Mouse (Mus musculus): ENCODE measurements around the gene Slc9b1.

The Slc9b1 gene

DNA sequence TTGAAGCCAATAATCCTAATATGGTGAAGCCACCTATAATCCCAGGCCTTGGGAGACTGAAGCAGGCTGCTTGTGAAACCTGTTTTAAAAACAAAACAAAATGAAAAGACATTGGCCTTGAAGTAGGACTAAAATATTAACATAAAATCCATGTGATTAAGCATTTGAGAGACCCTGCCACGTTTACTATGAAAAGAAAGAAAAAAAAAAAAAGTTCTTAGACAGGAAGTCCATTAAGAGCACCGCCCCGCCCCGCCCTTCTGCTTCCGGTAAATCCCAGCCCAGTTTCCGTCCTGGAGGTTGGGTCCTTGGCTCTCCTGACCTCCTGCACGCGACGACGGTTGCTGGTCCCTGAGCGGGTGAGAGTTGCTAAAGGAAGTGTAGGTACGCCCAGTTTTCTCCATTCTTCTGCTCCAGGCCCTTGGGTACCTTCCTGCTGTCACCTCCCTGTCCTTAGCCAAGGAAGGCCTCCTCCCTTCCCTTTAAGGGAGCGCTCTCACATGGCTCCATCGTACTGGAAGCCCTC, at the start of gene Slc9b1:
Gene Slc9b1 (plus strand): TSS at position 291 of the 526 bp plus-strand sequence.
- peak; percentile 85 for DNase-seq (ENCODE audit: low read depth, low spot score)

DNA sequence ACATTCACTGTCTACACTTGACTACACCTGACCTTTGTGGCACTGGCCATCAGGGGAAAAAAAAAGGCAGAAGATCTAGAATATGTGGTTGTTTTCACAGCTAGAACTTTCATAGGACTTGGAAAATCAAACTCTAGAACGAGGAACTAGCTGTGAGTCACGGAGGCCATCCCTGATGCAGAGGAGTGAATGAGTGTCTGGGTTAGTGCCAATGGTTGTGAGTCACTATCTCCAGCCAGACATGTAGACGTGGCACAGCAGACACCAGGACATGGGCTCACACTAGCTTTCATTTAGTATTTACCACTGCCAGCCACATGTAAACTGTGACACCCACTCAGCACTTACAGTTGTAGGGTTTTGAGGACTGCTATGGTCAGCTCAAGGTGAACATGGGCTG, 49.3 kb upstream of the Slc9b1 start:
- no peak for DNase-seq (ENCODE audit: low read depth, low spot score)

DNA sequence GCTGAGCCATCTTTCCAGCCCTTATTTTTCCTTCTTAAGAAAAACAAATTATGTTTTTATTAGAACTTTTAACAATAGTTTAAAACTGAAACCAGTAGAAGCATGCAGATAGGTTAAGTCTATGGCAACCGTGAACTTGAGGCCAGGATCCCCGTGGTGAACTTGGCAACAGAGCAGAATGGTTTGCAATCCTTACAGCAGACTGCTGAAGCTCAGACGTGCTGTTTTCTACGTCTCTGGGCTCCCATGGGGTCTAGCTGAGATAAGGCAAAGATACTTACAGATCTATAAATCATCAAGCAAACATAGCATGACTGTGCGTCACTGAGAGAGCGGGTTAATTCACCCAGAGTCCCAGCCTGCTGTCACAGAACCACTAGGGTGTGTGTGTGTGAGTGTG, 47.7 kb upstream of the Slc9b1 start:
- no peak for DNase-seq (ENCODE audit: low read depth, low spot score)

DNA sequence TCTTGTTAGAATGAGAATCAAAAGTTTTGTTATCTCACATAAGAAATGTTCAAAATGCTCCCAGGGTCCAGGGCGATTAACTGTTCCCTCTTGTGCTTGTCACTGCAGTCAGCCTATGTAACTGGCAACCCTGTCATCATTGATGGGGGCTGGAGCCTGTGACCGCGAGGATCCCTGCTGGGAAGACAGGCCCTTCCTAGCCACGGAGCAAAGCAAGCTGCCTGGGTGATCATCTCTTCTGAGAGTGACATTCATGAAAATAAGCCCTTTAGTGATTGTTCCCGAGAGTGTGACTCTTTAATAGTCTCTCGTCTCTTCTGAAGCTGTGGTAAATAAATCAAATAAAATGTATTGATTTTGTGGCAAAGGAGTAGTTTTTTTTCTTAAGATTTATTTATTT, 43.8 kb upstream of the Slc9b1 start:
- DNase-seq (ENCODE audit: low read depth, low spot score): no peak

DNA sequence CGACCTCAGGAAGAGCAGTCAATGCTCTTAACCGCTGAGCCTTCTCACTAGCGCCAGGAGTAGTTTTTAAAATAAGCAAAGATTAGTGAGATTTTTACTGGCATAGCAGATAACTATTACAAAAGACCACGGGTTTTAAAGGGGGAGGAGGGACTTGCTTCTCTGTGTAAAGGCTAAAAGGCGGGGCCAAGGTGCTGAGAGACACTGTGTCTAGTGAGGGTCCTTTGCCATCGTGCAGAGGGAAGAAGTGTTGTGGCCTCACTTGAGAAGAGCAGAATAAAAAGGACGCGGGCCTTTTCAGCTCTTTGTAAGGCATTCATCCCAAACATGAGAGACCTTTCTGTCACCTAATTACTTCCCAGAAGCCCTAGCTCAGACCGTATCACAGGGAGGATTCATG, 43.3 kb upstream of the Slc9b1 start:
- no peak for DNase-seq (ENCODE audit: low read depth, low spot score)

DNA sequence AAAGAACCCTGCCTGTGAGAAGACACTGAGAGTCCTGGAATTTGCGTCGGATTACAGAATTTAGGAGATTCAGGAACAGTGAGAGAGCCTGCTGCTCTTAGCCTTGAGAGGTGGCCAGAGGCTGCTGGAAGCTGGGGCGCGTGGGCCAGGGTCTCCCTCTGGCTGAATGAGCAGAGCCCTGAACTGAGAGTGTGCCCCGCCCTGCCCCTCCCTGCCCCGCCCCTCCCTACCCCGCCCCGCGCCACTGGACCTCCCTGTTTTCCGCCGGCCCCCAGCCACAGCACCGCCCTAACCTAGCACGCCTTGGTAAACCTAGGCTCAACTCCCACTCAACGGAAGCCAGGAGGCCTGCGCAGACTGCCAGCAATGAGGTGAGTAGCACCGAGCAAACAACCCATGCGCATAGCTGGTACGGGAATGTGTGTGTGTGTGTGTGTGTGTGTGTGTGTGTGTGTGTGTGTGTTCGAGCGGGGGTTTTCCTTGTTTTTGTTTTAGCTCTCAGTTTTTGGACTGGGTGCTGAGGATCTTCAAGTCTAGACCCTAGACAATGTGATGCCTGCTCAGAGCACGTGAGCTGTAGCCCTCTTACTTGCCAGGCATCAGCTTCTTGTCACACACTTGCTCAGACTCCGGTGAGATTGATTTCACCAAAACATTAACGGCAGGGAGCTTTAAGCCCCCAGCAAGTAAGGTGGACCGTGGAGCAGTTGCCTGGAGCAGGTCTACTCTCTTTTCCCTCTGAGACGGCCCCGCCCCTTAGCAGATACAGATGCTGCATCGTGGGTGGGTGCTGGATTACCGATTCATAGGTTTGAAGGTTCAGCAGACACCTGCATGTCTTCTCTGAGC, 40.2 kb upstream of the Slc9b1 start, which contains the start of gene Slc9b2:
Gene Slc9b2 (plus strand): TSS at position 290 of the 849 bp plus-strand sequence.
- peak; percentile 71 for DNase-seq (ENCODE audit: low read depth, low spot score)

DNA sequence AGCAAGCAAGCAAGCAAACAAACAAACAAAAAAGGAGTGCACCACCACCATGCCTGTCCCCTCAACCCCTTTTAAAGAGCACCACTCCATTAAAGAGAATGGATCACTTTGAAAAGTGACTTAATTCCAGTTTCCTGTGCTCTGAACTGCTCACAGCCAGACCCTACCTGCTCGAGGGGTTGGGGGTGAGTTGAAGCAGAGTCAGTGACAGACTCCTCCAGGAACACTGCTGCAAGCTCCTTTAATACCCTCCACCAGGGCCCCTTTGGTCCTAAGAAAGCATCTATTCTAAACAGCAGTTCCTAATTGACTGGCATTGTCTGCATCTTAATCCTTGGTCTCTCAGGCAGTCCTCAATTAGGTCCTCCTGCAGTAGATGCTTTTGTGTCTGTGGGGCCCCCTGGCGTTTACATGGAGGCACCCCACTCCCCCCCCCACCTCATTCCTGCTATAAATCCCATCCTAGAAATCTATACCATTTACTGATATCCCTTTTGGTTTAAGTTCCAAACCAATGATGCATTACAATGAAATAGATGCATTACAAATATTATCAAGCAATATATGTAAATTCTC, 34.8 kb upstream of the Slc9b1 start:
- DNase-seq (ENCODE audit: low read depth, low spot score): no peak

DNA sequence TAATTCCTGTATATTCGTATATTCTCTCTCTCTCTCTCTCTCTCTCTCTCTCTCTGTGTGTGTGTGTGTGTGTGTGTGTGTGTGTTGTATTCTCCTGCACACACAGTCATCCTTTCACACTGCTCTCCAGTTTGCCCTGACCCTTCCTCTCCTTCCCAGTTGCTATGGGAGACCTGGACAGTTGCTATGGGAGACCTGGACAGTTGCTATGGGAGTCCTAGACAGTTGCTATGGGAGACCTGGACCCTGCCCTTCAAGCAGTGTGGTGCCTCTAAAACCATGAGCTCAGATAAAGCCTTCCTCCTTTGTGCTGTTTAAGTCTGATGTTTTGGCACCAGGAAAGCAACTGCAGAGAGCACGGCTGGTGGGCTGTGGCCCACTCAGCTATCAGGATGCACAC, 34.1 kb upstream of the Slc9b1 start:
- DNase-seq (ENCODE audit: low read depth, low spot score): peak; percentile 59

DNA sequence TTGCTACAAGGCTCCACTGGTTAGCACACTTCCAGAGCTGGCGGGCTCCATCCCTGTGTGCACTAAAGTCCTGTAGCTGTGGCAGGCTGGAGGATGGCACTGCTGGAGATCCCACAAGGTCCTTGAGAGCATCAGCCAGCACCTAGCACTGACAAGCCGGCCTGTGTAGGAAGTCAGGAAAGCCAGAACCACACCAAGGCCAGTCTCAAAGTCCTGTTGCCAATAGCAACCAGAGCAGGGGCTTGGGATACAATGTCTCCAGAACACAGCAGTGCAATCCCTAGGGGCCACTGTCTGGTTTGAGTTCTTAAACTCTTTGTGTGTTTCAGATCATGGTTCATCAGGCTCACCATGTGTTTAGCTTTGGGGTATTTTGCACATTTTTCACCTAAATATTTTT, 33.0 kb upstream of the Slc9b1 start:
- DNase-seq (ENCODE audit: low read depth, low spot score): peak; percentile 68

DNA sequence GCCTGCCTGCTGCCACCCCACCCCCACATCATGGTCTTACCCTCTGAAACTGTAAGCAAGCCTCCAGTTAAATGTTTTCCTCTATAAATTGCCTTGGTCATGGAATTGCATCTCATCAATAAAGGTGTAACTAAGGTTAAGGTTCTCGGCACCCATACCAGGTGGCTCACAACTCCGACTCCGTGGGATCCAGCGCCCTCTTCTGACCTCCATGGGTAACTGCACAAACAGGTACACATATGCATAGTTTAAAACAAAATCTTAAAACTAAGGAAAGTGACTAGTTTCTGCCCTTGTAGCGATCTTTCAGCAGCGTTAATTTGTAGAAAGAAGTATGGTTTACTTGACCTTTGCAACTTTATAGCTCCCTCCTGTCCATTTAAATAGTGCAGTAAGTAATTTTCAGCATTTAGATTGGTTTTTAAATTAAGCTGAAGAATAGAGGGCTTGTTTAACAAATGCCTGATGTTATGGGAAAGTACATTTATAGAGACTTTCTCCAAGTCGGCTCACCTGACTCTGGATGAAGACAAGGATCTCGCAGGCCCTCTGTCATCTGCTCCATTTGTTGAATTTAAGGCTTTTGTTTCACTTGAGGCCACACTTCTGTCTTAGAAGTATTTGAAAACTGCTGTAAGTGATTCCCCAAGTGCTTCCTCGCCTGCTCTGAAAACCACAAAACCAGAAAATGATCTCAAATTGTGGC, 32.0 kb upstream of the Slc9b1 start:
- peak; percentile 68 for DNase-seq (ENCODE audit: low read depth, low spot score)

DNA sequence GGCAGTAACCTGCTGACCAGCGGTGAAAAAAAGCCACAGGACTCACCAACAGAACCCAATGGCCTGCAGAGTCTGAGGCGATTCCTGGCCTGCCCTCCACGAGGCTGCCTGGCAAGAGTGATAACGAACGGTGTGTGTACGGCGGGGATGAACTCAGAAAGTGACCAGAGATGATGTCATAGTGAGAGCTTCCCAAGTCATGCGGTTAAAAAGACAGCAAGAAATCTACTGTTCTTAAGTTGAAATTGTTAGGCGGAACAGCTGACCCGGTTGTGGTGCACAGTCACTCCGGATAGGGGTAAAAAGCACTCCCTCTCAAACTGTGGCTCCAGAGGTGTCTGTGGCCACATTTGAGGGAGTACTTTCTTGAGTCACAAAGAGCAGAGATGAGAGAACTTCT, 29.5 kb upstream of the Slc9b1 start:
- peak; percentile 40 for DNase-seq (ENCODE audit: low read depth, low spot score)

DNA sequence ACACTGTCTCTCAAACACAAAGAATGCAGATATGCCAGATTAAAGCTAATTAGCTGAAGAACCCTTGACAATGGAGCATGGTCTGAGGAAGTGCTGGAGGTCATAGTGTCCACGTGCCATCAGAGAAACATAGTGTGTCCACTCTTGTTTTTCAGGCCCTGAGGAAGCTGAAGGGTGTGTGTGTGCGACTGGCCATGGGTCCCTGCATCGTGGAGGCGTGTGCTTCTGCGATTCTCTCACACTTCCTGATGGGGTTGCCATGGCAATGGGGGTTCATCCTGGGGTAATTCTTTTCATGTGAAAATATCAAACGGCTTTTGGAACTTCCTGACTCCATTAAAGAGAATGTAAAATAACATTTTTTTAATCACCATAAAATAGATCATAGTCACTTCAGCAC, 23.5 kb upstream of the Slc9b1 start:
- no peak for DNase-seq (ENCODE audit: low read depth, low spot score)

DNA sequence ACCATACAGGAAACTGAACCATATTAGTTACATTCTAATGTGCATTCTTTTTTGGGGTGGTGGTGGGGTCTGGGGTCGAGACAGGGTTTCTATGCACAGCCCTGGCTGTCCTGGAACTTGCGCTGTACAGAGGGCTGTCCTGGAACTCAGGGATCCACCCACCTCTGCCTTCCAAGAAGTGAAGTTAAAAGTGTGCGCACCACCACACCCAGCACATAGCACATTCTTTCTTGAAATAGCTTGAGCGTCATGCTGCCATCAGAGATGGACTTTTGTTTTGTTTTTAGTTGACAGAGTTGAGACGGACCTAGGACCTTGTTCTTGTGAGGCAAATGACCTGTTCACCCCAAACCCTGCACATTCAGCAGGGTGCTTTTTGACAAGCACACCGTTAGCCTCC, 20.7 kb upstream of the Slc9b1 start:
- peak; percentile 50 for DNase-seq (ENCODE audit: low read depth, low spot score)

DNA sequence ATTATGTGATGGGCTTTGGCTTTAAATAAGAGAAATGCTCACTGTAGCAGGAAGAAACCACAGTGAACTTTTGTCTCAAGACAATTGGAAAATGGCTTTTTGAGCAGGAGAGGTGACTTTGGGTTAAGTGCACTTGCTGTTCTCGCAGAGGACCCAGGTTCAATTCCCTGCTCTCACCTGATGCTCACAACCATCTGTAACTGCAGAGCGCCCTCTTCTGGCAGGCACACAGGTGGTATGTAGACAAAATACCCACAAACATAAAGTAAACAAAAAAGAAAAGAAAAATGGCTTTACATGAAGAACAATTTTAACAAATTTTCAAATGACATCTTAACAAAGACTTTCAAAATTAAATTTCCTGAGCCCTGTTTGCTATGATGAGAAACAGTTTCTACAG, 20.2 kb upstream of the Slc9b1 start:
- DNase-seq (ENCODE audit: low read depth, low spot score): peak; percentile 80

DNA sequence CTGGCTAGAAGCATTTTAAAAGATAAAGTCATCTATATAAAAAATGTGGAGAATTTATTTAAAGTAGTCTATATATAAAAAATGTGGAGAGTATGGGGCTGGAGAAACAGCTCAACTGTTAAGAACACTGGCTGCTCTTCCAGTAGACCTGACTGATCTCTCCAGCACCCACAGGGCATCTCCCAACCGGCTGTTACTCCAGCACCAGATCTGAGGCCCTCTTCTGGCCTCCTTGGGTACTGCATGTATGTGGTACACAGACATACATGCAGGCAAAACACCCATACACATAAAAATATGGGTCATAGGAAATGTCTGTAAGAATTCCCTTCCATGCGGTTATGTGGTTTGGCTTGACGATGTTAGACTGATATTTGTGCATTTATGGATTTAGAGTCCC, 19.3 kb upstream of the Slc9b1 start:
- DNase-seq (ENCODE audit: low read depth, low spot score): peak; percentile 92

DNA sequence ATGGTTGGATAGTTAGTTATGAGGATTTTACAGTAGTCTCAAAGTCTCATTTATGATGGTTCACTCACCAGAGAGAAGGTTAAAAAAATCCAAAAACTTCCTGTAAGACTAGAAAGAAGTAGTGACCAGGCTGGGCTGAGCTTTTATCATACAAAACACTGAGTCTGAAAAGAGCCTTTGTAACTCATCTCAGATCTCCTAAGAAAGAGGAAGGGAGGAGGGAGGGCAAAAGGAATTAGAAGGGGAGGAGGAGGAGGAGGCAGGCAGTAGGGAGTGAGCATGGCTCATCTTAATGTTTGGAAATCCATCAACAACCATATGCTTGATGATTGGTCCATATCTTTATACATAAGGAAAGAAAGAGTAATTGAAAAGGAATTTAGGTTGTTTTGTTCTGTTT, 15.1 kb upstream of the Slc9b1 start:
- DNase-seq (ENCODE audit: low read depth, low spot score): peak; percentile 63

DNA sequence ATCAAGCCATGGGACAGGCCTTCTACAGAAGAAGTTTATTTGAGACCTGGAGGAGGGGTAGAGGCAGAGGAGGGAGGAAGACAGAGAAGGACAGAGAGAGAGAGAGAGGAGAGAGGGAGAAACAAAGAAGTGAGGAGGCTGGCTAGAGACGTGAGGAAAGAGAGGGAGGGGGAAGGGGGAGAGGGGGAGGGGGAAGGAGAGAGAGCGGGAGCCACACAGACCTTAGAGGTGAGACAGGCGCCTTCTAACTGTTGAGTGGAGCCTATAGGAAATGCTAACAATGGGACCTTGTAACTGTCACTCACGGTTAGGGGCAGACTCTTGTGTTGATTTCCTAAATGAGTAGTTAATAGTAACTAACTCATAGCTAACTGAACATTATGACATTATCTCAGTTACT, 14.1 kb upstream of the Slc9b1 start:
- peak; percentile 58 for DNase-seq (ENCODE audit: low read depth, low spot score)

DNA sequence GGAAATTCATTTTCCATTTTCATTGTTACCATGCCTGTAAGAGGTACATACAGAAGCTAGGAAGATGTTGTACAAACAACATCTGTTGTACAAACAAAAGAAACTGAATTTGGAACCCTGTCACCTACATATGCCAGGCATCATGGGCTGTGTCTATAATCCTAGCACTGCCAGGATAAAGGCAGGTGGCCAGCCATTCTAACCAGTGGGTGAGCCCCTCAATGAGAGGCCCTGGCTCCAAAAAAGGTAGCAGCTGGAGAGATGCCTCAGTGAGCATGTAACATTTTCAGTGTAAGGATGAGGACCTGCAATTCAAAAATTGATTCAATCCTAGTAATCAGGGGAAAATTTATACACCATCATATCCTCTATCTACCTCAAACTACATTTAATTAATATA, 1.2 kb downstream of the Slc9b1 start:
- no peak for DNase-seq (ENCODE audit: low read depth, low spot score)

DNA sequence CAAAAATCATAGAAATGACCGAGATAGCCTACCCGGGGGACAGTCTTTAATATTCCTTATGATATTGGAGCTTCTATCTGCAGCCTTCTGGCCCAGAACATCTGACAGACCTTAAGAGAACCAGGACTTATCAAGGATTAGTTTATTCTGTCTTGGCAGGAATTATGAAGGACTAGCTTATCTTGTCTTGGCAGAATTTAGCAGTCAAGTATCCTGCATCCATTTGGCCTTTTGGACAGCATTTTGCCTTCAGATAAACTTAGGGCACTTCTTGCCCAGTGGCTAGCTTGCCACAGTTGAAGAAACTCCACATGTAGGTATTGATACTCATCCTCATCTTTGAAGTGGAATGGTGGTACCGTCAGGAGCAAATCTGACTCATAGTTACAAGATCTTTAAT, 4.0 kb downstream of the Slc9b1 start:
- DNase-seq (ENCODE audit: low read depth, low spot score): no peak

DNA sequence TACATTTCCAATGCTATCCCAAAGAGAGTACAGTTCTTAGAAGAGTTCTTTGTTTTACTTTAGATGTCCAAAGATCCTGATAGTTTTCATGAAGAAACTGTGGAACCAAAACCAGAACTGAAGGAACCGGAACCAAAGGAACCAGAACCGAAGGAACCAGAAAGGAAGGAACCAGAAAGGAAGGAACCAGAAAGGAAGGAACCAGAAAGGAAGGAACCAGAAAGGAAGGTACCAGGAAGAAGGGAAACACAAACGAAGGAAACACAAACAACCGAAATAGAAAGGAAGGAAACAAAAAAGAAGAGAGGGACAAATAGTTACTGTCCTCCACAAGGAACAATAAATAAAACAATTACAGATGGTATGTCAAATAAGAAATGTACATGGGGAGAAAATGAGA, 9.6 kb downstream of the Slc9b1 start:
- DNase-seq (ENCODE audit: low read depth, low spot score): no peak

DNA sequence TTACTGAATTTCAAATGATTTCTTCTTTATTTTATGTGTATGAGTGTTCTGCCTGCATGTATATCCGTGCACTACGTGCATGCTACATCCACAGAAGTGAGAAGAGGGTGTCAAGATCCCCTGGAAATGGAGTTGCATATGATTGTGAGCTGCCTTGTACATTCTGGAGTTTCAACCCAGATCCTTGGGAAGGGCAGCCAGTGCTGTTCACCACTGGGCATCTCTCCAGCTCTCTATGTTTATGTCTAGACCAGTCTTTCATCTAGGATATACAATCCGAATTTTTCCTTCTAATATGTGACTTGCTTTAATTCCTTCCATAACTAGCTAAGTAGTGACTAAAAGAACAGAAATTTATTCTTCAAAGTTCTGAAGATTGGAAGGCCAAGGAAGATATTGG, 28.0 kb downstream of the Slc9b1 start:
- no peak for DNase-seq (ENCODE audit: low read depth, low spot score)

DNA sequence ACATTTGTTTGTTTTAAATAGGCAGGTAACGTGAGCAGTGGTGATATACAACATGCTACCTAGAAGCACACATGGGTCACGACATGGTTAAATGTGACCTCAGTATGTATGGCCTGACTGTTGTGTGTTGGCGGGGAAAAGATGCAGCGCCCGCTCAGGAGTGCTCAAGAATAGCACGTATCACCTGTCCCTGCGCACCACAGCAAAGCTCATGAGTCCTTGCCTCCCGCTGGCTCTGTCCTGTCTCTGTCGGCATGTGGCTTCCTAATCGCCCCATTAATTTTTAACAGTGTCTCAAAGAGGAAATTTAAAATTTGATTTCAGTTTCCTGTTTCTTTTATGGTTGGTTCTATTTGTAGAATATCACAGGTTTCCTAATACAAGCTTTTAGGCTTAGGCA, 29.6 kb downstream of the Slc9b1 start:
- no peak for DNase-seq (ENCODE audit: low read depth, low spot score)
